Mouse (Mus musculus) cortical plate, adult 2 months (tissue): ENCODE measurements around the gene Hsd17b3. TPM values are rescaled to one million over a fixed set of nuclear protein-coding genes. Genes with fewer than 3 reads are reported as not detected.

Source experiments
- H3K27ac ChIP-seq: fragments of 200-500 bp; 2 replicates; pipeline ENCODE4 v1.5.1; 2012; ENCODE audit warnings: low read length, control low read depth, inconsistent platforms; ENCODE audit not compliant: insufficient read depth
- H3K4me1 ChIP-seq: fragments of 200-500 bp; 2 replicates; pipeline ENCODE4 v1.6.1; 2011; ENCODE audit warnings: low read length; ENCODE audit not compliant: control insufficient read depth, insufficient read depth
- H3K4me3 ChIP-seq: fragments of 200-500 bp; 2 replicates; pipeline ENCODE4 v1.5.1; 2011; ENCODE audit warnings: mild to moderate bottlenecking, low read length, control low read depth; ENCODE audit not compliant: insufficient read depth
- CTCF ChIP-seq: fragments of 200-500 bp; IDR thresholded peaks from 2 replicates; pipeline ENCODE4 v1.5.1; 2011; ENCODE audit warnings: mild to moderate bottlenecking, control low read depth, low read length; ENCODE audit not compliant: insufficient read depth; ENCODE audit errors: extremely low read depth
- POLR2A ChIP-seq: fragments of 200-500 bp; IDR thresholded peaks from 2 replicates; pipeline ENCODE4 v1.6.1; 2011; ENCODE audit warnings: mild to moderate bottlenecking, low read length, control low read depth; ENCODE audit not compliant: insufficient read depth; ENCODE audit errors: extremely low read depth
- polyA plus RNA-seq: library from polyadenylated mRNA; depleted of rRNA; stranded (reverse); fragments of >200 nt; gene quantifications from 2 replicates; pipeline ENCODE4 v1.2.3, GENCODE M21; 2012; rRNA removed

The Hsd17b3 gene
- polyA plus RNA-seq, 1 experiment, result not detected

- no peak for TF ChIP-seq POLR2A
- TF ChIP-seq CTCF, result no peak
- H3K27ac ChIP-seq, result no peak overlapping the region
- no peaks in the 10 kb centered on the region for H3K4me1 ChIP-seq
- H3K4me3 ChIP-seq, result no peak overlapping the region
Measured at GRCm38 (mm10) chr13:64030792-64031191, 58.2 kb downstream of the Hsd17b3 start.

GRCm38 (mm10) chr13:64024803-64025202, 64.2 kb downstream of the Hsd17b3 start:
- H3K4me3 ChIP-seq, result no peak overlapping the region
- TF ChIP-seq CTCF, result no peak
- no peak for TF ChIP-seq POLR2A
- peaks cover 2% of the 10 kb centered on the region; the same call in 1 of the 2 replicates for H3K4me1 ChIP-seq
- no peak overlapping the region for H3K27ac ChIP-seq

- no peak overlapping the region for H3K4me3 ChIP-seq
- no peak overlapping the region for H3K27ac ChIP-seq
- peaks cover 2% of the 10 kb centered on the region; the same call in 1 of the 2 replicates for H3K4me1 ChIP-seq
- TF ChIP-seq CTCF (no peak), POLR2A (no peak)
Measured at GRCm38 (mm10) chr13:64022786-64023468, 66.1 kb downstream of the Hsd17b3 start.

- peaks cover 2% of the 10 kb centered on the region; the same call in 1 of the 2 replicates for H3K4me1 ChIP-seq
- H3K4me3 ChIP-seq, result no peak overlapping the region
- H3K27ac ChIP-seq, result no peak overlapping the region
- TF ChIP-seq CTCF (no peak), POLR2A (no peak)
Measured at GRCm38 (mm10) chr13:64020902-64021311, 68.1 kb downstream of the Hsd17b3 start.

GRCm38 (mm10) chr13:64018586-64019141, 70.4 kb downstream of the Hsd17b3 start:
- peaks cover 2% of the 10 kb centered on the region; the same call in 1 of the 2 replicates for H3K4me1 ChIP-seq
- H3K27ac ChIP-seq, result no peak overlapping the region
- no peak for TF ChIP-seq CTCF
- no peak for TF ChIP-seq POLR2A
- no peak overlapping the region for H3K4me3 ChIP-seq

- no peak overlapping the region for H3K27ac ChIP-seq
- TF ChIP-seq CTCF (no peak), POLR2A (no peak)
- H3K4me3 ChIP-seq, result no peak overlapping the region
- no peaks in the 10 kb centered on the region; the same call in 1 of the 2 replicates for H3K4me1 ChIP-seq
Measured at GRCm38 (mm10) chr13:64016048-64016447, 73.0 kb downstream of the Hsd17b3 start.

GRCm38 (mm10) chr13:64011157-64011556, 77.9 kb downstream of the Hsd17b3 start:
- Histone ChIP-seq H3K27ac (no peak overlapping the region), H3K4me1 (no peaks in the 10 kb centered on the region), H3K4me3 (no peak overlapping the region)
- TF ChIP-seq CTCF, result no peak
- TF ChIP-seq POLR2A, result no peak

Other genes with a start within 250 kb of the Hsd17b3 start
- gene Slc35d2, start 40.1 kb upstream of the Hsd17b3 start, polyA plus RNA-seq, result 1.5 and 1.6 TPM in 2 replicates
- gene Zfp367, start 64.0 kb upstream of the Hsd17b3 start, polyA plus RNA-seq, result 31.9 and 34.6 TPM in 2 replicates
- 203 and 210 TPM in 2 replicates for gene Habp4, start 72.6 kb upstream of the Hsd17b3 start, polyA plus RNA-seq
- gene Cdc14b, start 186.1 kb upstream of the Hsd17b3 start, polyA plus RNA-seq, result 9.8 and 10.4 TPM in 2 replicates
- 12.2 and 12.5 TPM in 2 replicates for gene Aaed1, start 223.5 kb upstream of the Hsd17b3 start, polyA plus RNA-seq